Mouse (Mus musculus) G1E-ER4 (cell line): ENCODE measurements around the gene Ttyh2. TPM values are rescaled to one million over a fixed set of nuclear protein-coding genes. Genes with fewer than 3 reads are reported as not detected.

Experiments
- GATA1 ChIP-seq: IDR thresholded peaks from one replicate; pipeline ENCODE4 v1.8.0; 2012; ENCODE audit warnings: low read length, inconsistent platforms
- polyA plus RNA-seq: library from polyadenylated mRNA; stranded (reverse); fragments of >175 nt; gene quantifications from 2 replicates; pipeline ENCODE4 v1.2.3, GENCODE M21; 2012

Ttyh2 gene
- polyA plus RNA-seq, 1 experiment: 0.32 TPM

- no peak for TF ChIP-seq GATA1
These were observed 21.6 kb upstream of the Ttyh2 start for GRCm38 (mm10) chr11:114653664-114654063.

- TF ChIP-seq GATA1: no peak
These were observed 20.7 kb upstream of the Ttyh2 start for GRCm38 (mm10) chr11:114654552-114654951.

- no peak for TF ChIP-seq GATA1
These were observed 19.8 kb upstream of the Ttyh2 start for GRCm38 (mm10) chr11:114655350-114656008.

- TF ChIP-seq GATA1: no peak
These were observed 18.1 kb upstream of the Ttyh2 start for GRCm38 (mm10) chr11:114656994-114657644.

GRCm38 (mm10) chr11:114657737-114658136 is 17.5 kb upstream of the Ttyh2 start:
- TF ChIP-seq GATA1: no peak

GRCm38 (mm10) chr11:114662161-114662560 is 13.1 kb upstream of the Ttyh2 start:
- no peak for TF ChIP-seq GATA1

- TF ChIP-seq GATA1: no peak
These were observed 12.4 kb upstream of the Ttyh2 start for GRCm38 (mm10) chr11:114662746-114663362.

GRCm38 (mm10) chr11:114664164-114664563 is 11.1 kb upstream of the Ttyh2 start:
- no peak for TF ChIP-seq GATA1

- TF ChIP-seq GATA1: no peak
These were observed 9.8 kb upstream of the Ttyh2 start for GRCm38 (mm10) chr11:114665463-114665862.

GRCm38 (mm10) chr11:114666786-114667185 is 8.4 kb upstream of the Ttyh2 start:
- no peak for TF ChIP-seq GATA1

- no peak for TF ChIP-seq GATA1
These were observed 7.8 kb upstream of the Ttyh2 start for GRCm38 (mm10) chr11:114667236-114667931.

GRCm38 (mm10) chr11:114668301-114668710 is 6.9 kb upstream of the Ttyh2 start, which contains the start of gene Rpl38:
Rpl38 (plus strand) TSS chr11:114668524.
- no peak for TF ChIP-seq GATA1

- TF ChIP-seq GATA1: no peak
These were observed 6.2 kb upstream of the Ttyh2 start for GRCm38 (mm10) chr11:114668741-114669623.

- no peak for TF ChIP-seq GATA1
These were observed 5.5 kb upstream of the Ttyh2 start for GRCm38 (mm10) chr11:114669651-114670168.

GRCm38 (mm10) chr11:114671147-114671546 is 4.1 kb upstream of the Ttyh2 start:
- TF ChIP-seq GATA1: no peak
